Mouse (Mus musculus) cerebellum, postnatal 10 days (tissue): ENCODE results near the gene Gm10073.
"Not testable (repeated sequence)": the region's sequence is repeated elsewhere in the genome, so short reads cannot be mapped to it uniquely, and the experiment has no call there.

Experiments
- DNase-seq, 2 experiments: peaks; one replicate each; pipeline ENCODE4 v3.0.0; 2021; ENCODE audit warnings: mixed read lengths in 2 of 2

The Gm10073 gene

GRCm38 (mm10) chr8:106597067-106597466 is 23.8 kb upstream of the Gm10073 start:
- no peak for DNase-seq

- DNase-seq: not testable (repeated sequence)
Measured at GRCm38 (mm10) chr8:106595623-106596022, 22.4 kb upstream of the Gm10073 start.

GRCm38 (mm10) chr8:106592458-106592857 is 19.2 kb upstream of the Gm10073 start:
- DNase-seq: no peak

- no peak for DNase-seq
Measured at GRCm38 (mm10) chr8:106588443-106589431, 15.5 kb upstream of the Gm10073 start.

- peak; percentile 24 to 45 for DNase-seq
Measured at GRCm38 (mm10) chr8:106586896-106587295, 13.6 kb upstream of the Gm10073 start.

GRCm38 (mm10) chr8:106585671-106586037 is 12.4 kb upstream of the Gm10073 start:
- no peak for DNase-seq

GRCm38 (mm10) chr8:106584942-106585670 is 11.8 kb upstream of the Gm10073 start:
- DNase-seq: no peak

- DNase-seq: no peak
Measured at GRCm38 (mm10) chr8:106581344-106582088, 8.3 kb upstream of the Gm10073 start.

GRCm38 (mm10) chr8:106579510-106579909 is 6.2 kb upstream of the Gm10073 start:
- no peak for DNase-seq

- peak; percentile 19 to 31 for DNase-seq
Measured at GRCm38 (mm10) chr8:106576849-106577555, 3.7 kb upstream of the Gm10073 start.

GRCm38 (mm10) chr8:106574283-106574682 is 1.0 kb upstream of the Gm10073 start:
- DNase-seq: no peak

- DNase-seq: not testable (repeated sequence)
Measured at GRCm38 (mm10) chr8:106572175-106572574, 1.1 kb downstream of the Gm10073 start.

- no peak for DNase-seq
Measured at GRCm38 (mm10) chr8:106571551-106572172, 1.6 kb downstream of the Gm10073 start.

- DNase-seq: no peak
Measured at GRCm38 (mm10) chr8:106570386-106570785, 2.9 kb downstream of the Gm10073 start.

- peak; percentile 24 to 48 for DNase-seq
Measured at GRCm38 (mm10) chr8:106569006-106569405, 4.3 kb downstream of the Gm10073 start.

- peak; percentile 23 to 35 for DNase-seq
Measured at GRCm38 (mm10) chr8:106563691-106564182, 9.5 kb downstream of the Gm10073 start.

- peak; percentile 52 to 58 for DNase-seq
Measured at GRCm38 (mm10) chr8:106561097-106561865, 12.0 kb downstream of the Gm10073 start.

GRCm38 (mm10) chr8:106559844-106560243 is 13.4 kb downstream of the Gm10073 start:
- DNase-seq: no peak

- DNase-seq: no peak
Measured at GRCm38 (mm10) chr8:106556068-106556645, 17.1 kb downstream of the Gm10073 start.

- no peak for DNase-seq
Measured at GRCm38 (mm10) chr8:106554011-106554410, 19.2 kb downstream of the Gm10073 start.
